Mouse (Mus musculus) left cerebral cortex, adult 2 months (tissue): ENCODE results near the gene Gfra1. TPM values are rescaled to one million over a fixed set of nuclear protein-coding genes. Genes with fewer than 3 reads are reported as not detected.

ENCODE experiments used
- DNase-seq, 2 experiments: peaks; one replicate each; pipeline ENCODE4 v3.0.0; 2021 to 2022; ENCODE audit warnings: low spot score in 2 of 2, mixed read lengths in 1 of 2; ENCODE audit errors: extremely low spot score in 1 of 2
- H3K27ac ChIP-seq: fragments of 200-600 bp; 2 replicates; pipeline ENCODE4 v1.8.1; 2022
- H3K4me3 ChIP-seq: fragments of 200-600 bp; 2 replicates; pipeline ENCODE4 v1.8.1; 2022
- CTCF ChIP-seq: fragments of 200-600 bp; IDR thresholded peaks from 2 replicates; pipeline ENCODE4 v1.8.1; 2022; ENCODE audit warnings: antibody characterized with exemption, mild to moderate bottlenecking, moderate library complexity
- intact Hi-C: fragments of 180-260 bp; cut with DNase I; formaldehyde crosslinking; loops from one replicate; pipeline ENCODE4 v1.15.1; 2025
- total RNA-seq, 2 experiments: library from RNA; stranded (reverse); gene quantifications; 2 replicates each; pipeline ENCODE4 v1.2.3; 2021

Gene Gfra1
- total RNA-seq, 2 experiments from 2014 or later = 26.7 to 34.1 TPM

GRCm38 (mm10) chr19:58414733-58415132 lies 41.0 kb downstream of the Gfra1 start:
- TF ChIP-seq CTCF = no peak
- DNase-seq = no peak
- Histone ChIP-seq H3K4me3 (no peak overlapping the region), H3K27ac (no peak overlapping the region)
- intact Hi-C loops = no loop called here

GRCm38 (mm10) chr19:58413290-58413689 lies 42.4 kb downstream of the Gfra1 start:
- TF ChIP-seq CTCF = no peak
- no peak for DNase-seq
- Histone ChIP-seq H3K4me3 (no peak overlapping the region), H3K27ac (no peak overlapping the region)
- intact Hi-C loops = no loop called here

GRCm38 (mm10) chr19:58412811-58413210 lies 42.9 kb downstream of the Gfra1 start:
- TF ChIP-seq CTCF = no peak
- no peak for DNase-seq
- intact Hi-C loops = no loop called here
- Histone ChIP-seq H3K4me3 (no peak overlapping the region), H3K27ac (no peak overlapping the region)

GRCm38 (mm10) chr19:58406726-58407125 lies 49.0 kb downstream of the Gfra1 start:
- no peak for TF ChIP-seq CTCF
- intact Hi-C loops = no loop called here
- Histone ChIP-seq H3K4me3 (no peak overlapping the region), H3K27ac (no peak overlapping the region)
- no peak for DNase-seq

- intact Hi-C loops = no loop called here
- H3K4me3 ChIP-seq = no peak overlapping the region
- TF ChIP-seq CTCF = no peak
- DNase-seq = no peak
- no peak overlapping the region for H3K27ac ChIP-seq
These were observed 55.5 kb downstream of the Gfra1 start for GRCm38 (mm10) chr19:58400224-58400623.

- intact Hi-C loops = no loop called here
- TF ChIP-seq CTCF = no peak
- Histone ChIP-seq H3K27ac (no peak overlapping the region), H3K4me3 (no peak overlapping the region)
- DNase-seq = no peak
These were observed 56.5 kb downstream of the Gfra1 start for GRCm38 (mm10) chr19:58399166-58399565.

- intact Hi-C loops = no loop called here
- no peak for TF ChIP-seq CTCF
- H3K4me3 ChIP-seq = no peak overlapping the region
- H3K27ac ChIP-seq = no peak overlapping the region
- DNase-seq = no peak
These were observed 59.1 kb downstream of the Gfra1 start for GRCm38 (mm10) chr19:58396604-58396984.

- intact Hi-C loops = no loop called here
- H3K4me3 ChIP-seq = no peak overlapping the region
- DNase-seq = no peak
- TF ChIP-seq CTCF = no peak
- no peak overlapping the region for H3K27ac ChIP-seq
These were observed 59.7 kb downstream of the Gfra1 start for GRCm38 (mm10) chr19:58395785-58396603.

GRCm38 (mm10) chr19:58393121-58393520 lies 62.6 kb downstream of the Gfra1 start:
- Histone ChIP-seq H3K4me3 (no peak overlapping the region), H3K27ac (no peak overlapping the region)
- no peak for DNase-seq
- TF ChIP-seq CTCF = no peak
- intact Hi-C loops = no loop called here

GRCm38 (mm10) chr19:58391796-58392195 lies 63.9 kb downstream of the Gfra1 start:
- no peak for TF ChIP-seq CTCF
- no peak overlapping the region for H3K4me3 ChIP-seq
- DNase-seq = no peak
- no peak overlapping the region for H3K27ac ChIP-seq
- intact Hi-C loops = no loop called here

GRCm38 (mm10) chr19:58389466-58389865 lies 66.2 kb downstream of the Gfra1 start:
- TF ChIP-seq CTCF = no peak
- H3K27ac ChIP-seq = no peak overlapping the region
- no peak for DNase-seq
- intact Hi-C loops = no loop called here
- no peak overlapping the region for H3K4me3 ChIP-seq

GRCm38 (mm10) chr19:58388851-58389447 lies 66.8 kb downstream of the Gfra1 start:
- intact Hi-C loops = no loop called here
- TF ChIP-seq CTCF = no peak
- Histone ChIP-seq H3K4me3 (no peak overlapping the region), H3K27ac (no peak overlapping the region)
- no peak for DNase-seq

- no peak overlapping the region for H3K27ac ChIP-seq
- TF ChIP-seq CTCF = no peak
- H3K4me3 ChIP-seq = no peak overlapping the region
- no peak for DNase-seq
- intact Hi-C loops = no loop called here
These were observed 72.4 kb downstream of the Gfra1 start for GRCm38 (mm10) chr19:58383273-58383672.
